Mouse (Mus musculus): ENCODE data around the gene Pbx1.

Gene Pbx1

GRCm38 (mm10) chr1:168180622-168181441, 251.2 kb downstream of the Pbx1 start:
- no peak for DNase-seq (ENCODE audit: extremely low read depth, insufficient read length, low spot score)

DNA sequence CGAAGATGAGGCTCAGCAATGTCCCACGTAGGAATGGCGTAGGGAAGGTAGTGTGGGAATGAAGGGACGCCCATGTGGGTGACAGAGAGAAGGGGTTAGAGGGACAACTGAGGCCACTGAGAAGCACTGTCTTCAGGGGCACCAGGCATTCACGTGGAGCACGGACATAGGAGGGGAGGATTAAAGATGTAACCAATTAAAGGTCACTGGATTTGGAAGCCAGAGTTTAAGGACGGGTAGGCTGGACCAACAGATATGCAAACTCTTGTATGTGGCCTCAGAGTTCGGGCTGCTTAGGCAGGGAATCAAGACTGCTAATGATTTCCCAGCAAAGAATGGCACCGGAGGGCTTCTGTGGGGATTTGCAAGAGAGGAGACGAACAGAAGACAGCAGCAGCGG, 252.4 kb downstream of the Pbx1 start:
- no peak for DNase-seq (ENCODE audit: extremely low read depth, insufficient read length, low spot score)

GRCm38 (mm10) chr1:168178611-168179010, 253.5 kb downstream of the Pbx1 start:
- no peak for DNase-seq (ENCODE audit: extremely low read depth, insufficient read length, low spot score)

- no peak for DNase-seq (ENCODE audit: extremely low read depth, insufficient read length, low spot score)
Measured at GRCm38 (mm10) chr1:168175586-168175985, 256.5 kb downstream of the Pbx1 start.

GRCm38 (mm10) chr1:168169791-168170190, 262.3 kb downstream of the Pbx1 start:
- no peak for DNase-seq (ENCODE audit: extremely low read depth, insufficient read length, low spot score)

DNA sequence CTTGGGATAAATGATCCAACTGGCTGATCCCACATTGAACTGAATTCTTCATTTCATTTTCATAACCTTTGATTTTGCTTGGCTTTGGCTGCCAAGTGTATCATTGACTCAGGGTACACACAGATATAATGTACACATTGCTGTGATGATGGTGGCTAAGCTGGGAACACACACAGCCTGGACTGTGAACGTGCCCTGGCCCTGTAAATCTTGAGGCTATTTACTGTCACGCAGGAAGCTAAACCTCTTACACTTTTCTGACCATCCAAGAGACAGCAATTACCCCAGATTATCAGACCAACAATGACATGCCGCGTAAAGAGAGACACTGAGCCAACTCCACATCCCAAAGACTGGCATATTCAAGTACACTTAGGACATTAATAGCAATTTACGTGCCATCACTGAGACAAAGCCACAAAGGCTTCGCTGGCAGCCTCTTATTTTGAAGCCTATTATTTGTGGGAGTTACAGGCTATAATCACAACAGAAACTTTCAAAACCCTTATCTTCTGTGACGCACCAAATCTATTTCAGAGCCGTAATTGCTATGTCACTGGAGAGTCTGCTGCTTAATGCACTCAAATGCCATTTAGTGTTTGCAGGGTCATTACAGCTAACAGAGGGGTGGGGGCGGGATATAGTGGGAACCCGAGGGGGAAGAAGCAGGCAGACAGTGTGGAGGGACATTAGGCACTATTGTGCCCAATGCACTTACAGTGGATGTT, 262.9 kb downstream of the Pbx1 start:
- no peak for DNase-seq (ENCODE audit: extremely low read depth, insufficient read length, low spot score)

DNA sequence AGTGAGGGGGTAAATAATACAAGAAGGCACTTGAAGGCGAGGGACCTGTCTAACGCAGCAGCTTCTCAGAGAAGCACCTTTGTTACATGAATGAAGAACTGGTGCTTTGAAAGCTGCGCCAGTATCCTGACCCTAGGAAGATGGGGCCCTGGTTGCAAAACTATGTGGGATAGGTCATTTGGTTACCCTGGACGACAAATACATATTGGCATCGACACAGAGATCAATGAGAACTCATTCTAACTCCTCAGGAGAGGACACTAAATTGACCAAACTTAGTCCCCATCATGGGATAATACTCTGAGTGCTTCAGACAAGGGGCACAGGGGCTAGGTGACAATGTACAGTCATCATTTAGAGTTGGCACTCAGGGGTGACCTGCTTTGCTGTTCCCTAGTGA, 264.3 kb downstream of the Pbx1 start:
- DNase-seq (ENCODE audit: extremely low read depth, insufficient read length, low spot score), result no peak

- DNase-seq (ENCODE audit: extremely low read depth, insufficient read length, low spot score), result no peak
Measured at GRCm38 (mm10) chr1:168166841-168167240, 265.2 kb downstream of the Pbx1 start.

DNA sequence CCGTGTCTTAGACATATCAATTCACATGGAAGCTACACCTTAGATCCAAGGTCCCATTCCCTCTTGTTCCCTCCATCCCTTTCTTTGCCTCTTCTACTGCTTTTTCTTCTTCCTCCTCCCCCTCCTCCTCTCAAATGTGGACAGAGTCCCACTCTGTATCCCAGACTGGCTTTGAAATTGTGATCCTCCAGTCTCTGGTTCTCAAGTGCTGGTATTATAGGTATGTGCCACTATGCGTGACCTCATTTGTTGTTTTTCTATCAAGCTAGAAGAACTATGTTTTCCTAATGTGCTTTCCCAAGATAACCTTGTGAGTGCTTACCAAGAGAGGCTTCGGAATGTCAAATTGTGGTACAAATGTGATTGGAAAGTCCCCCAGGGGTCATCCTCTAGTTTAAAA, 267.1 kb downstream of the Pbx1 start:
- no peak for DNase-seq (ENCODE audit: extremely low read depth, insufficient read length, low spot score)

DNA sequence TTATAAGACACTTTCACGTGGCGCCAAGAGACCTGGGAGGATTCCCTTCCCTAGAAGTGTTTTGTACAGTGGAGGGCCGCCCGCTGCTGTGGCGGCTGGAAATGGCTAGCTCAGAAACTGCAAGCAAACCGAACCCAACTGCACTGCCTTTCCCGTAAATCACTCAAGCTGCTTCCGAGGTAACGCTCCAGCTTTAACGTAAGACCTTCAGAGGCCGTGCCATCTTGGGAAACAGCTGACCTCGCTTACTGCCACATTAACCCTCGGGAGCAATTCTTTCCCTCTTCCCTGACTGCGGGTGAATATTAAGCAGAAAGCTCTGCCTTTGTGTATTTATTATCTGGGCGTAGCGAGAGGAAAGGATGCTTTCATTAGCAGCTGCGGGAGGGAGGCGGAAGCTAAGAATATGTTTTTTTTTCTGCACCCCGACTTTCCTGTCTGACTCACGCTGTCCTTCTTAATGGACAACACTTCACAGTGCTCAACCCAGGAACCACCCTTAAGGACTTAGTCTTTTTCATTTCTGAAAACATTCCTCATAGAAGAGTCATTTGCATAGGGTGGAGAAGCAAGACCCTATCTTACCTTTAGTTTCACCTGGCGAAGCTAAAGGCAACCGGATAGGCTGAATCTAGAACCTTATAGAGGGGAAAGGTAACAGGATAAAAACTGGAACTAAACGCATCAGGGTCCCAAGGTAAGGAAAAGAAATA, 268.4 kb downstream of the Pbx1 start:
- DNase-seq (ENCODE audit: extremely low read depth, insufficient read length, low spot score), result no peak

GRCm38 (mm10) chr1:168139138-168139682, 292.9 kb downstream of the Pbx1 start:
- no peak for DNase-seq (ENCODE audit: extremely low read depth, insufficient read length, low spot score)

GRCm38 (mm10) chr1:168138669-168139068, 293.4 kb downstream of the Pbx1 start:
- DNase-seq (ENCODE audit: extremely low read depth, insufficient read length, low spot score), result no peak

DNA sequence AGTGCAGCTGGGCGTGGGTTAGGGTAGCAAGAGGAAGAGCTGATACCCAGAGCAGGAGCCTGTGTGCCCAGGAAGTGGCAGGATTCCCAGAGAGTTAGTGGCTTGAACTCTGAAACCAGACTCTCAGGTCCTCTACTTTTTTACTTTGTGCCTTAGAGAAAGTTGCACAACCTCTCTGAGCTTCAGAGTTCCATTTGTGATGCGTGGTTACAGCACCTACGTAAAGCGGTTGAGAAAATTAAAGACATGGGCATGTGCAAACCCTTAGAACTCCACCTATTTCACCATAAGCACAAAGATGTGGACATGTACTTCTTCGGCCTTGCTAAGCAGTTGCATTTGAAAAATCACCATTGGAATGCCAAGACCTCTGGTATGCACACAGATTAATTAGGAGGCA, 294.2 kb downstream of the Pbx1 start:
- no peak for DNase-seq (ENCODE audit: extremely low read depth, insufficient read length, low spot score)

DNA sequence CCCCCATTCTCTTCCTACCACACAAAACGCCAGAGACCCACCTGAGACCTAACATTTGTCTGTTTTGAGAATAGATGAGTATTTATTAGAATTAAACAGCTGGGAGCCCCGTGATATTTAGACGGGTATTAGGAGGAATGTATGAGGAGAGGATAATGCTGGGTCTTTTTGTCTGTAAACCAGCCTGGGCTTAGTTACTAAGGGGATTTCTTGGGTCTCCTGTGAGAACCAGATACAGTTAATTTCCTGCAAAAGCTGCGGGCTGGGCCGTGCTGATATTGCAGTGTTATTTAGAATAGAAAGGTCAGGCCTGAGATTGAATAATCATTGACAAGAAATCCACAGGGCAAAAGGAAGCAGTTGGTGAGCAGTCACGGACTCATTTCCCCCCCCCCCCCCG, 296.5 kb downstream of the Pbx1 start:
- no peak for DNase-seq (ENCODE audit: extremely low read depth, insufficient read length, low spot score)

DNA sequence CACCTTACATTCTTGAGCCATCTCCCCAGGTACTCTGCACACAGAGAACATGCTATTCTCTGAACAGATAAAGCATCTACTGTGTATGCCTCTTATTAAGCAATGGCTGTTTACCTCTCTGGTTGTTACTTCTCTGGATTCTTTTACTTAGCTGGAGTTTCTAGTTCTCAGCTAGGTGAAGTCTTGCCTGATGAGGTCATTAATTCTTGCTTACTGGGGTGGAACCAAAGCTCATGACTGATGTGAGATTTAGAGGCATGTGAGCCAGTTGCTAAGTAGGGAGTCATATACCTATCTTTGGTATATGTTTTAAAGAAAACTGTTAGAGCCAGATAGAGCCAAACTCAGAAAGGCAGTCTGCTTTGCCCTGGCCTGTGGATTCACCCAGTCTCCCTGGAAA, 298.4 kb downstream of the Pbx1 start:
- no peak for DNase-seq (ENCODE audit: extremely low read depth, insufficient read length, low spot score)

GRCm38 (mm10) chr1:168128004-168128403, 304.1 kb downstream of the Pbx1 start:
- DNase-seq (ENCODE audit: extremely low read depth, insufficient read length, low spot score), result no peak

- no peak for DNase-seq (ENCODE audit: extremely low read depth, insufficient read length, low spot score)
Measured at GRCm38 (mm10) chr1:168124643-168125490, 307.2 kb downstream of the Pbx1 start.

GRCm38 (mm10) chr1:168118077-168118476, 314.0 kb downstream of the Pbx1 start:
- DNase-seq (ENCODE audit: extremely low read depth, insufficient read length, low spot score), result no peak

DNA sequence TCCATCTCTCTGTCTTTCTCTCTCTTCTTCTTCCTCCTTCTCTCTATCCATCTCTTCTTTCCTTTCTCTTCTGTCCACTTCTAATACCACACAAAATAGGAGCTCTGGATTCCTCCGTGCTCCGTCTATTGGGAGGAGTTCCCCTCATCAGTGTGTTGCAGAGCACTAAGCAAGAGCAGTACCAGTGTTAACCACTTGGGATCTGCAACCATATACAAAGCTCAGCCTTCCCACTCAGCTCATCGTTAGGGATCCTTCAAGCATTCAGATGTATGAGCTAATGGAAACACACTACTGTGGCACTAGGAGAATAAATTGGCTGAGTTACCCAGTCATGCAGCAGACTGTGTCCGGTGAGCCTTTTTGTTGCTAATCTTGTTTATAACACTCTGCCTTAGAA, 314.7 kb downstream of the Pbx1 start:
- DNase-seq (ENCODE audit: extremely low read depth, insufficient read length, low spot score), result no peak

GRCm38 (mm10) chr1:168109797-168110196, 322.3 kb downstream of the Pbx1 start:
- DNase-seq (ENCODE audit: extremely low read depth, insufficient read length, low spot score), result no peak

Measured in 3134 (cell line).